Mouse (Mus musculus) MEL (cell line): ENCODE measurements at regions not wholly inside any gene's neighbourhood (a gene's known extent, or its start where the extent isn't known, plus 50 kb on each side); places are given as distances from the start of the nearest gene placed in this dataset.

Experiments used
- DNase-seq: peaks from one replicate; pipeline ENCODE4 v3.0.0; 2011; ENCODE audit warnings: low read depth, low spot score
- H3K27ac ChIP-seq: 2 replicates; pipeline ENCODE4 v1.5.1; 2012; ENCODE audit warnings: low read depth, mild to moderate bottlenecking, control low read depth, low read length, moderate library complexity; ENCODE audit not compliant: control insufficient read depth
- H3K27me3 ChIP-seq, 2 experiments: fragments of 150-350 bp in 1 of 2; sonication (generic) in 1 of 2; 2 replicates each; pipeline ENCODE4 v1.6.1; 2012; ENCODE audit warnings: low read length in 2 of 2, mild to moderate bottlenecking in 2 of 2, improper control_type of control experiment in 1 of 2, moderate library complexity in 1 of 2; ENCODE audit not compliant: insufficient read depth in 2 of 2, control insufficient read depth in 1 of 2
- H3K36me3 ChIP-seq, 2 experiments: 2 replicates each; pipeline ENCODE4 v1.6.1; 2012 to 2014; ENCODE audit warnings: low read length in 2 of 2, improper control_type of control experiment in 1 of 2, inconsistent platforms in 1 of 2, mild to moderate bottlenecking in 1 of 2; ENCODE audit not compliant: insufficient read depth in 2 of 2, control insufficient read depth in 1 of 2
- H3K4me1 ChIP-seq, 2 experiments: fragments of 150-350 bp in 1 of 2; sonication (generic) in 1 of 2; 2 replicates each; pipeline ENCODE4 v1.6.1; 2012; ENCODE audit warnings: low read length in 2 of 2, improper control_type of control experiment in 1 of 2, mild to moderate bottlenecking in 1 of 2; ENCODE audit not compliant: insufficient read depth in 2 of 2, control insufficient read depth in 1 of 2
- H3K4me3 ChIP-seq, 2 experiments: fragments of 150-350 bp in 1 of 2; sonication (generic) in 1 of 2; 2 replicates each; pipeline ENCODE4 v1.5.1; 2012; ENCODE audit warnings: low read depth in 2 of 2, low read length in 2 of 2, mild to moderate bottlenecking in 2 of 2, moderate library complexity in 2 of 2, control low read depth in 1 of 2, improper control_type of control experiment in 1 of 2; ENCODE audit not compliant: control insufficient read depth in 1 of 2, insufficient read depth in 1 of 2
- H3K79me2 ChIP-seq: 2 replicates; pipeline ENCODE4 v1.6.1; 2012; ENCODE audit warnings: mild to moderate bottlenecking, low read length, moderate library complexity; ENCODE audit not compliant: control insufficient read depth, poor library complexity, insufficient read depth
- H3K9ac ChIP-seq: 2 replicates; pipeline ENCODE4 v1.6.1; 2012; ENCODE audit warnings: low read depth, mild to moderate bottlenecking, control low read depth, low read length, moderate library complexity; ENCODE audit not compliant: control insufficient read depth, poor library complexity, severe bottlenecking
- H3K9me3 ChIP-seq: fragments of 150-350 bp; sonication (generic); replicated peaks from 2 replicates; pipeline ENCODE4 v1.6.1; 2012; ENCODE audit warnings: mild to moderate bottlenecking, low read length, improper control_type of control experiment, moderate library complexity; ENCODE audit not compliant: insufficient read depth
- CHD1 ChIP-seq: IDR thresholded peaks from 2 replicates; pipeline ENCODE4 v1.6.1; 2012; ENCODE audit warnings: low read depth, mild to moderate bottlenecking, inconsistent platforms, low read length, improper control_type of control experiment
- CTCF ChIP-seq, 3 experiments: IDR thresholded peaks in 2 of 3; conservative IDR thresholded peaks in 1 of 3; 2 replicates each; pipeline ENCODE4 v1.5.1; 2011 to 2012; ENCODE audit warnings: low read length in 3 of 3, low read depth in 2 of 3, mild to moderate bottlenecking in 2 of 3, improper control_type of control experiment in 1 of 3, inconsistent platforms in 1 of 3, mixed read lengths in 1 of 3, moderate library complexity in 1 of 3; ENCODE audit not compliant: control insufficient read depth in 1 of 3, insufficient read depth in 1 of 3, poor library complexity in 1 of 3, severe bottlenecking in 1 of 3
- GABPA ChIP-seq: IDR thresholded peaks from 2 replicates; pipeline ENCODE4 v1.6.1; 2012; ENCODE audit warnings: low read depth, mild to moderate bottlenecking, inconsistent platforms, low read length, improper control_type of control experiment, moderate library complexity
- GATA1 ChIP-seq: IDR thresholded peaks from 2 replicates; pipeline ENCODE4 v1.6.1; 2011; ENCODE audit warnings: low read depth, low read length, improper control_type of control experiment
- KAT2A ChIP-seq: conservative IDR thresholded peaks from 2 replicates; pipeline ENCODE4 v1.6.1; 2012; ENCODE audit warnings: low read depth, low read length, improper control_type of control experiment, inconsistent platforms
- MAX ChIP-seq: IDR thresholded peaks from 2 replicates; pipeline ENCODE4 v1.6.1; 2011; ENCODE audit warnings: low read length, improper control_type of control experiment
- MAZ ChIP-seq: IDR thresholded peaks from 2 replicates; pipeline ENCODE4 v1.6.1; 2012; ENCODE audit warnings: low read depth, mild to moderate bottlenecking, inconsistent platforms, low read length, improper control_type of control experiment
- MYC ChIP-seq: IDR thresholded peaks from 2 replicates; pipeline ENCODE4 v1.6.1; 2011; ENCODE audit warnings: low read depth, mild to moderate bottlenecking, low read length, improper control_type of control experiment, moderate library complexity
- NRF1 ChIP-seq: IDR thresholded peaks from 2 replicates; pipeline ENCODE4 v1.6.1; 2014; ENCODE audit warnings: low read depth, mild to moderate bottlenecking, inconsistent platforms, low read length, improper control_type of control experiment, moderate library complexity; ENCODE audit not compliant: poor library complexity, insufficient read depth, severe bottlenecking
- POLR2A ChIP-seq, 2 experiments: IDR thresholded peaks; 2 replicates each; pipeline ENCODE4 v1.6.1; 2011 to 2012; ENCODE audit warnings: low read length in 2 of 2, mild to moderate bottlenecking in 2 of 2, control low read depth in 1 of 2, improper control_type of control experiment in 1 of 2, low read depth in 1 of 2, moderate library complexity in 1 of 2; ENCODE audit not compliant: control insufficient read depth in 1 of 2, insufficient read depth in 1 of 2, poor library complexity in 1 of 2
- POLR2AphosphoS2 ChIP-seq: IDR thresholded peaks from 2 replicates; pipeline ENCODE4 v1.6.1; 2011; ENCODE audit warnings: low read length, improper control_type of control experiment
- RAD21 ChIP-seq: IDR thresholded peaks from 2 replicates; pipeline ENCODE4 v1.6.1; 2011; ENCODE audit warnings: mild to moderate bottlenecking, low read depth, low read length, improper control_type of control experiment
- TAL1 ChIP-seq: IDR thresholded peaks from 2 replicates; pipeline ENCODE4 v1.6.1; 2012; ENCODE audit warnings: mild to moderate bottlenecking, inconsistent platforms, low read length, moderate library complexity, mixed read lengths
- TBP ChIP-seq: IDR thresholded peaks from 2 replicates; pipeline ENCODE4 v1.8.0; 2011; ENCODE audit warnings: low read depth, low read length, improper control_type of control experiment
- UBTF ChIP-seq: IDR thresholded peaks from 2 replicates; pipeline ENCODE4 v1.6.1; 2012; ENCODE audit warnings: low read depth, mild to moderate bottlenecking, inconsistent platforms, low read length, improper control_type of control experiment, moderate library complexity, borderline replicate concordance; ENCODE audit not compliant: insufficient read depth
- USF1 ChIP-seq: IDR thresholded peaks from 2 replicates; pipeline ENCODE4 v1.6.1; 2014; ENCODE audit warnings: low read depth, mild to moderate bottlenecking, inconsistent platforms, low read length, improper control_type of control experiment, moderate library complexity
- ZC3H11A ChIP-seq: IDR thresholded peaks from 2 replicates; pipeline ENCODE4 v1.6.1; 2012; ENCODE audit warnings: low read depth, mild to moderate bottlenecking, inconsistent platforms, low read length, improper control_type of control experiment
- ZKSCAN1 ChIP-seq: IDR thresholded peaks from 2 replicates; pipeline ENCODE4 v1.6.1; 2012; ENCODE audit warnings: low read depth, mild to moderate bottlenecking, inconsistent platforms, low read length, improper control_type of control experiment, moderate library complexity
- ZMIZ1 ChIP-seq: IDR thresholded peaks from 2 replicates; pipeline ENCODE4 v1.6.1; 2012; ENCODE audit warnings: low read depth, mild to moderate bottlenecking, inconsistent platforms, low read length, improper control_type of control experiment, moderate library complexity

DNA sequence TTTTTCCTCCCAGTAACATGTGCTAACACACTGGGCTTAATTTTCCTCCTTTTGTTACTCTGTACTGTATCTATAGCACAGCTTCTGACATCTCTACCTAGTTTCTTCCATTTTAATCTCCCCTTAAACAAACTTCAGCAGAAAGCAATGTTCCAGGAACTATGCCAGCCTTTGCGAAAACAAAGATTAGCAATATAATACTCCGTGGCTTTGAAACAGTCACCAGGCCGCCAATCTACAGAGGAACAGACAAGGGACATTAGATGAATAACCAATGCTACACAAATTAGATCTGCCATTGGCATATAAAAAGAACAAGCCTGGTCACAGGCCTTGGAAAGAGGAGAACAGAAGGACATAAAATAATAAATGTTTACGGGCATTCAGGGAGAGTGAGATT, 220.2 kb upstream of the 4930583I09Rik start:
- no peak overlapping the region for H3K4me3 ChIP-seq
- no peak overlapping the region for H3K27ac ChIP-seq
- no peak for DNase-seq
- no peak overlapping the region for H3K9ac ChIP-seq
- TF ChIP-seq USF1 (no peak), UBTF (no peak), GABPA (no peak), KAT2A (no peak), TAL1 (no peak), ZC3H11A (no peak), POLR2AphosphoS2 (no peak), GATA1 (no peak), RAD21 (no peak), MAX (no peak), CHD1 (no peak), POLR2A (IDR thresholded peaks at IDR 0.05; ENCODE audit: control insufficient read depth in 1 of 2, insufficient read depth in 1 of 2, low read depth in 1 of 2, low read length in 2 of 2, poor library complexity in 1 of 2) (no peak)
- H3K27me3 ChIP-seq = no peaks in the 10 kb centered on the region
- H3K9me3 ChIP-seq = no peaks in the 10 kb centered on the region
- no peaks in the 10 kb centered on the region for H3K4me1 ChIP-seq
- no peaks in the 10 kb centered on the region for H3K79me2 ChIP-seq
- H3K36me3 ChIP-seq = no peaks in the 10 kb centered on the region

DNA sequence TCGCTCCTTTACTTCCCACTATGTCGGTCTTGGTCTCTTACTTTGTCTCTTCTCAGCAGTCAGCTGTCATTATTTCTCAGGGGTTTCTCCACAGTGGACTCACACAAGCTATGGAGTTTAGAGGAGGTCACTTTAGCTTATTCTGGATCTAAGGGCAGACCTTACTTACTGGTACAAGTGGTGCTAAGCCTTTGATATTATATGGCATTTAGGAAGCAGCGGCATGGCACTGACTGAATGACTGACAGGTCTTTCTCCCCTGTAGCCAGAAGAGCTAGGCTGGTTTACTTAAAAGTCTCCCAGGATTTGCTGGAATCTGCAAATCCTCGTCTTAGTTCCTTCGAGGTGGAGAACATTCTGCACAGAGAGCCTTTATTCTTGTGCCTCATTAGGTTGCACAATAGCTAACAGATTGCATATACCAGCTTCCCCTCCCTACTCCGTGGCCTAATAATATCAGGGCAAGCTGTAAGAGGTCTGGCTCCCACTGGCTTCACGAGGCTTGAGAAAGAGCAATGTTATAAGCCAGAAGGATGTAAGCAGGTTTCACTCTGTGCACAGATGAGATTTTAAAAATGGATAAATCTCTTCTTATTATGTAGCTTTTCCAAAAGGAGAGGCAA, 214.1 kb upstream of the 4930583I09Rik start:
- Histone ChIP-seq H3K27me3 (no peaks in the 10 kb centered on the region), H3K9me3 (no peaks in the 10 kb centered on the region), H3K79me2 (no peaks in the 10 kb centered on the region), H3K9ac (no peak overlapping the region), H3K27ac (no peak overlapping the region), H3K36me3 (no peaks in the 10 kb centered on the region), H3K4me3 (no peak overlapping the region), H3K4me1 (no peaks in the 10 kb centered on the region)
- DNase-seq = no peak
- TF ChIP-seq MYC (no peak), RAD21 (no peak), GABPA (no peak), ZC3H11A (no peak), MAZ (no peak), TBP (no peak), NRF1 (no peak), USF1 (no peak), ZKSCAN1 (no peak), CTCF (IDR thresholded peaks at IDR 0.05 in 2 of 3, conservative IDR thresholded peaks at IDR 0.05 in 1 of 3; ENCODE audit: control insufficient read depth in 1 of 3, insufficient read depth in 1 of 3, low read depth in 2 of 3, low read length in 3 of 3, poor library complexity in 1 of 3, severe bottlenecking in 1 of 3) (no peak), ZMIZ1 (no peak)
